Comparison of ENCODE assay signal across 17 mouse cellular contexts in the genomic region with DNA sequence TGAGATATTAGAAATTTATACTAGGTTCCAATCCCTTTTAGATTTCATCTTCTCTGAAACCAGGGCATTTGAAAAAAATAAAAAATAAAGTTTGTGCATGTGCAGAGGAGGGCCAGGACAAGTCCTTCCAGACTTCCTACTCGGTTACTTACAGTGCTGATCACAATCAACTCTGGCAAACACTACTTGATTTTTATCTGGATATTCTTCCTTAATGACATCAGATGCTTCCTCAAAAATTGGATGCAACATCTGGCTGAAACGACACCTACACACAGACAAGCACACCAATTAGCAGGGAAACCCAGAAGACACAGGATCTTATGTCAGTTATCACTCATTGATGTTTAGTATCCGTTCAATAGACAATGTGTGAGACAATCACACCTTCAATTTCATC. TPM values are rescaled to one million over a fixed set of nuclear protein-coding genes. Genes with fewer than 3 reads are reported as not detected.
DNase-seq lines count a peak whose midpoint lies in the region; TF ChIP-seq lines count a peak whose summit lies in the region.
"Had no signal": no experiment of that assay in that cellular context is flagged by ENCODE, and none has a peak within 500 bp of the region (broad histone marks: within the 10 kb centered on the region; RNA-seq: fewer than 3 reads in every experiment).

No protein-coding gene starts in this region.

- no peak for TF ChIP-seq CTCF in brain, embryonic 14.5 days (IDR thresholded peaks at IDR 0.05; ENCODE audit: borderline replicate concordance, extremely low read depth, insufficient read depth, insufficient read length)

- DNase-seq in brain, embryonic 14.5 days (ENCODE audit: low read depth) = peak; percentile 14
- DNase-seq in fat pad, adult 2 months (ENCODE audit: extremely low read depth, low read depth, low spot score) = peak; percentile 79
- DNase-seq in gonadal fat pad, adult 2 months (ENCODE audit: low read depth) = peak; percentile 66
- no peak for DNase-seq in ovary, postnatal 10 days (ENCODE audit: low spot score)
- no peak for DNase-seq in kidney, postnatal 36 days
- DNase-seq in thymus, postnatal 10 days (ENCODE audit: low spot score in 2 of 2) = no peak
- DNase-seq: adrenal gland, adult 2 months; adrenal gland, adult 8-10 months; adrenal gland, postnatal 10 days; adrenal gland, postnatal 14 days; adrenal gland, postnatal 25 days; adrenal gland, postnatal 36 days; B cell, adult 2 months; cerebellum, adult 11 months; cerebellum, adult 11-12 months; cerebellum, adult 18-20 months; cerebellum, adult 2 months had no signal

- TF ChIP-seq POLR2A in brain, embryonic 14.5 days (IDR thresholded peaks at IDR 0.05; ENCODE audit: borderline replicate concordance, extremely low read depth, insufficient read depth, insufficient read length, poor library complexity, severe bottlenecking) = no peak

RNA-seq across cellular contexts. Expression of a gene that starts 42.6 kb away (rescaled TPM):
- 25.0 and 28.8 TPM in 2 replicates for polyA plus RNA-seq in brain, embryonic 14.5 days (2012; rRNA removed)
- 21.6 and 23.0 TPM in 2 replicates for polyA plus RNA-seq in gonadal fat pad, adult 2 months (2012; rRNA removed)

RNA-seq across cellular contexts. Expression of a gene that starts 42.8 kb away (rescaled TPM):
- polyA plus RNA-seq in brain, embryonic 14.5 days (2012; rRNA removed) = 6.6 and 7.5 TPM in 2 replicates
- polyA plus RNA-seq in gonadal fat pad, adult 2 months (2012; rRNA removed) = 4.5 and 5.3 TPM in 2 replicates

Comparison
In these comparisons a context has a peak if more than half of its experiments do, and no peak if none do; other contexts are left out.
1. DNase-seq: peak in brain, embryonic 14.5 days (single experiment), fat pad, adult 2 months (single experiment) and gonadal fat pad, adult 2 months (single experiment); none in ovary, postnatal 10 days (single experiment), kidney, postnatal 36 days (0 of 2) and thymus, postnatal 10 days (0 of 2).